Mouse (Mus musculus) liver, postnatal 0 days (tissue): ENCODE measurements around the gene Acaa1a.

Source experiments
- CTCF ChIP-seq: sonication (generic); IDR thresholded peaks from 2 replicates; pipeline ENCODE4 v1.5.1; 2016; ENCODE audit warnings: antibody characterized with exemption, low read depth
- EP300 ChIP-seq: IDR thresholded peaks from 2 replicates; pipeline ENCODE4 v1.6.1; 2016; ENCODE audit warnings: antibody characterized with exemption, low read depth, mild to moderate bottlenecking

DNA sequence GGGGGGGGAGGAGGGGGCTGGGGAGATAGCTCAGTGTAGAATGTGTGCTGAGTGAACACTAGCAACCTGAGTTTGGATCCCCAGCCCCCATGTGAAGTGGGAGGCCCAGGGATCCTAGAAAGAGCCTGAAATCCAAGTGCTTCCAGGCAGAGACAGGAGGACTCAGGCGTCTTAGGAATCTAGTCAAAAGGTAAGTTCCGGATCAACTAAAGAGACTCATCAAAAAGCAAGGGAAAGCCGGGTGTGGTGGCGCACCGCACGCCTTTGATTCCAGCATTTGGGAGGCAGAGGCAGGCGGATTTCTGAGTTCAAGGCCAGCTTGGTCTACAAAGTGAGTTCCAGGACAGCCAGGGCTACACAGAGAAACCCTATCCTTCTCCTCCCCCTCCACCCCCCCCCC lies 19.0 kb upstream of the Acaa1a start:
- TF ChIP-seq CTCF (no peak), EP300 (no peak)
